Mouse (Mus musculus) erythroblast, embryonic 14.5 days (primary cell): ENCODE measurements around the gene Ablim2.

Experiments
- GATA1 ChIP-seq: IDR thresholded peaks from 2 replicates; pipeline ENCODE4 v1.6.1; 2012; ENCODE audit warnings: low read length, inconsistent platforms, mixed read lengths
- TAL1 ChIP-seq: IDR thresholded peaks from 3 replicates; pipeline ENCODE4 v1.6.1; 2012; ENCODE audit warnings: low read length, inconsistent platforms, mixed read lengths

DNA sequence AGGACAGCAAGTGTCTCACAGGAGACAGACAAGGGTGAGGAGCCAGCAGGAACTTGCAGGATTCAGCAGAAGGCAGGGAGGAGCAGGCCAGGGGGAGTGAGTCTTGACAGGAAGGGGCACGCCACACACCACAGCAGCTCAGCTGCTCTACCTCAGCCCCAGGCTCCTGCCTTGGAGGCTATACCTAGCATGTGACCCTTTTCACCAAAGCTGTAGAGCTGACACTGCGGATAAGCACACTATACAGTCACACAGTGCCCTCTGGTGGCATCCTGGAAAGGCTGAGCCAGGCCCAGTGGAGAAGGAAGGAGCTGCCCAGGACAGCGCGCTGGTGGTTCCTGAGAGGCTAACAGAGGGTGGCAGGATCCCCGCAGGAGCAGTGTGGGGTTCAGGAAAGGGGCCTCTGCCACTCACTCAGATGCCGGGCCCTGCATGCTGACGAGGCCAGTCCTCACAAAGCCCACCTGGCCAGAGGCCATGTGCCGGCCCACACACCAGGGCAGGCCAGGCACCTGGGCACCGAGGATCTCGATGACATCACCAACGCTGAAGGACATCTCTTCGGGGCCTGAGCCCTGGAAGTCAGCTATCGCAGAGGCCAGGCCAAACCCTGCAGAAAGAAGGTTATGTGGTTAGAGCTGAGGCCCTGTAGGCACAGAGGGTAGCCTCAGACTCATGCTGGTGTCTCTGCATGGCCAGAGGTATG is 43.9 kb upstream of the Ablim2 start:
- no peak for TF ChIP-seq TAL1
- no peak for TF ChIP-seq GATA1
